Mouse (Mus musculus): ENCODE results near the gene Ikzf2. TPM values are rescaled to one million over a fixed set of nuclear protein-coding genes. Genes with fewer than 3 reads are reported as not detected.

Gene Ikzf2
- polyA plus RNA-seq, 1 experiment from 2014 or later, result 1.7 TPM

DNA sequence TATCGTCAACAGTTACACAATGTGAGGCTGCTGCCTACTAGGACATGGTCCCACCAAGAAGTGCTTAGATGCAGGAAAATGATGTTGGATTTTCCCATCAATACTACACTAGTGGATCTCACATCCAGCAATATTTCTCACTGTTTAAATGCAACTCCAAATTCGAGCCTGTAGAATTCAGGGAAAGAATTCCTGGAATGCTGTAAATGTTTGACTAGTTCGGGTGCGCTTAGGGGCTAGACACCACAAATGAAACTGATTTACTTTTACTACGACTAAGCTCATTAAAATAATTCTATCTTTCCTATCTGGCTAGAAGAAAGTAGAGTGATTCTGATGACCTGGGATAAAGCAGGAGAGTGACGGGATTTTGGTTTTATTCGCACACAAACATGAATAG, 76.3 kb downstream of the Ikzf2 start:
- 47% methylated on average over 7 of the region's 7 CpGs for WGBS
- Histone ChIP-seq H3K27ac (no peak overlapping the region), H3K36me3 (ENCODE audit: insufficient read depth, low read length) (no peaks in the 10 kb centered on the region), H3K4me3 (replicated peaks; ENCODE audit: low read depth, low read length) (no peak overlapping the region), H3K9ac (ENCODE audit: low read depth, low read length) (no peak overlapping the region), H3K4me1 (replicated peaks; ENCODE audit: insufficient read depth, low read length) (no peaks in the 10 kb centered on the region), H3K9me3 (replicated peaks; ENCODE audit: low read length) (no peaks in the 10 kb centered on the region), H3K4me2 (ENCODE audit: low read length) (peak overlapping the region; percentile 1; the same call in 1 of the 2 replicates), H3K27me3 (ENCODE audit: insufficient read depth, low read length) (no peaks in the 10 kb centered on the region)
- peak; percentile 69 for DNase-seq (ENCODE audit: low spot score)
- ATAC-seq (replicated peaks; ENCODE audit: low FRiP score, low read depth), result no peak
- TF ChIP-seq CTCF (IDR thresholded peaks at IDR 0.05; ENCODE audit: low read depth), result no peak

DNA sequence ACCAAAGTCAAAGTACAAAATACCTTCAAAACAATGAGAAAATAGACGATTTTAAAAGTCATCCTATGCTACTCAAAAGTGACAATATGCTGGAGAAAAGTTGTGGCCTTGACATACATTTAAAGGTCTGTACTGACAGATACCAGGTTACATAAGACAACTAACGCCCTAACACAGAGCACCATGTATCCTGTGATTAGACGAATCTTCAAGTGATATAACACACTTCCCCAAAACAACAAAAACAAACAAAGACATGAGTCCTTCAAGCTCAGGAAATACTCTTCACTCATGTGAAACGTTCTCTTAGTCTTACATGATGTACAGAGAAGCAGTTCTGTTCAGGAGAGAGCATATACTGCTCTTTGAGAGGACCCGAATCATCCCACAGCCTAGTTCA, 78.2 kb downstream of the Ikzf2 start:
- no peak for ATAC-seq (replicated peaks; ENCODE audit: low FRiP score, low read depth)
- no peak for TF ChIP-seq CTCF (IDR thresholded peaks at IDR 0.05; ENCODE audit: low read depth)
- 77% methylated on average over 5 of the region's 5 CpGs for WGBS

DNA sequence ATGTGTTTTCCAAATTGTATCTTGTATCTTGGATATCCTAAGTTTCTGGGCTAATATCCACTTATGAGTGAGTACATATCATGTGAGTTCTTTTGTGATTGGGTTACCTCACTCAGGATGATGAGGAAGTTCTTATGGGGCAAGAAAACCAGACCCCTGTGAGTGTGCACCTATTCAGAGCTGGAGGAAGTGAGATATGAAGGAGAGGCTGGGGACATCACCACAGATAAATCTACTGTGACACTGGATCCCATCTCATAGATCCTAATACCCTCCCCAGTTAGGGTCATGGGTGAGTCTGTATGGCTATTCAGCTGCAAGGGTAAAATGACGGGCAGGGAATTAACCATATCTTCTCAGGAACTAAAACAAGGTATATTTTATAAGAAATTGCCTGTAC, 80.2 kb downstream of the Ikzf2 start:
- Histone ChIP-seq H3K36me3 (ENCODE audit: insufficient read depth, low read length) (no peaks in the 10 kb centered on the region), H3K4me2 (ENCODE audit: low read length) (no peak overlapping the region), H3K4me3 (replicated peaks; ENCODE audit: low read depth, low read length) (no peak overlapping the region), H3K9me3 (replicated peaks; ENCODE audit: low read length) (no peaks in the 10 kb centered on the region), H3K27me3 (ENCODE audit: insufficient read depth, low read length) (no peaks in the 10 kb centered on the region), H3K27ac (no peak overlapping the region), H3K4me1 (replicated peaks; ENCODE audit: insufficient read depth, low read length) (no peaks in the 10 kb centered on the region), H3K9ac (ENCODE audit: low read depth, low read length) (no peak overlapping the region)
- no peak for DNase-seq (ENCODE audit: low spot score)
- no peak for TF ChIP-seq CTCF (IDR thresholded peaks at IDR 0.05; ENCODE audit: low read depth)
- WGBS, result 71% methylated on average over 1 of the region's 1 CpGs
- ATAC-seq (replicated peaks; ENCODE audit: low FRiP score, low read depth), result no peak

More for the DNA sequence above, 78.2 kb downstream of the Ikzf2 start:
- no peaks in the 10 kb centered on the region for H3K36me3 ChIP-seq (ENCODE audit: insufficient read depth, low read length)
- H3K27me3 ChIP-seq (ENCODE audit: insufficient read depth, low read length), result no peaks in the 10 kb centered on the region
- H3K27ac ChIP-seq, result no peak overlapping the region
- no peak overlapping the region for H3K4me3 ChIP-seq (replicated peaks; ENCODE audit: low read depth, low read length)
- no peaks in the 10 kb centered on the region for H3K4me1 ChIP-seq (replicated peaks; ENCODE audit: insufficient read depth, low read length)
- no peaks in the 10 kb centered on the region for H3K9me3 ChIP-seq (replicated peaks; ENCODE audit: low read length)
- DNase-seq (ENCODE audit: low spot score), result no peak
- no peak overlapping the region for H3K9ac ChIP-seq (ENCODE audit: low read depth, low read length)
- no peak overlapping the region for H3K4me2 ChIP-seq (ENCODE audit: low read length)

DNA sequence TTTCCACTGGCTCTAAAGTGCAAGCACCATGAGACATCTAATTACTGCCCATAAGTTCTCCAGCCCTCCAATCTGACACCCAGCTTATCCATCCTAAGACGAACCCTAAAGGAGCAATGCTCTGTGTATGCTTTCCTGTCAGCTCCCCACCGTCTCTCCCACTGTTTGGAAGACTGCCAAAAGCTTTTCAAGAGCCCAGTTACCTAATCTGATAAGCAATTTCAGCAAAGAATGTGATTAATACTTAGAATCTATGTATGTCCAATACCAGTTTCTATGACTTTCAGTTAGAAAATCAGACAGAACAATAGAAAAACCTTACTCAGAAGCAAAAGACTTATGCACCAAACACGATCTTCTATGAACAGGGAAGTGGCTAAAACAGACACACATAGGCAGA, 82.8 kb downstream of the Ikzf2 start:
- Histone ChIP-seq H3K4me1 (replicated peaks; ENCODE audit: insufficient read depth, low read length) (no peaks in the 10 kb centered on the region), H3K9me3 (replicated peaks; ENCODE audit: low read length) (no peaks in the 10 kb centered on the region), H3K27ac (no peak overlapping the region), H3K4me2 (ENCODE audit: low read length) (no peak overlapping the region), H3K9ac (ENCODE audit: low read depth, low read length) (no peak overlapping the region), H3K36me3 (ENCODE audit: insufficient read depth, low read length) (no peaks in the 10 kb centered on the region), H3K4me3 (replicated peaks; ENCODE audit: low read depth, low read length) (no peak overlapping the region), H3K27me3 (ENCODE audit: insufficient read depth, low read length) (no peaks in the 10 kb centered on the region)
- WGBS, result 34% methylated on average over 3 of the region's 3 CpGs
- no peak for DNase-seq (ENCODE audit: low spot score)
- no peak for TF ChIP-seq CTCF (IDR thresholded peaks at IDR 0.05; ENCODE audit: low read depth)
- no peak for ATAC-seq (replicated peaks; ENCODE audit: low FRiP score, low read depth)

DNA sequence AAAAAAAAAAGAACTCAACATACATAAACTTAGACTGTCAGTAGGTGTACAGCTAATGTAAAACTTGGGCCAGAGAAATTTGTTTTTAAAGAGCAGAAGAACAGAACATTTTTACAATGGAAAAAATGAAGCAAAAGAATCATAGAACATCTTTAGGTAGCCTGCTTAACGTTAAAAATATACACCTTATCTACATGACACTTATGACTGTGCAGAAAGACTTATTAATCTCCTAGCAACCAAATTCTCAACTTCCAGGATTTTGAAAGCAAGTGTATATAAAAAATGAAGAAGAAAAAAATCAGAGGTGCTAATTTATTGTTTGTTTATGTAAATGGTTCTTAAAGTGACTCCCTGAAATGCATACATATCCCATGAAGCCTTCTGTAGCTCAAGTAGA, 86.1 kb downstream of the Ikzf2 start:
- Histone ChIP-seq H3K4me3 (replicated peaks; ENCODE audit: low read depth, low read length) (no peak overlapping the region), H3K27me3 (ENCODE audit: insufficient read depth, low read length) (no peaks in the 10 kb centered on the region), H3K27ac (no peak overlapping the region), H3K9me3 (replicated peaks; ENCODE audit: low read length) (no peaks in the 10 kb centered on the region), H3K36me3 (ENCODE audit: insufficient read depth, low read length) (no peaks in the 10 kb centered on the region), H3K9ac (ENCODE audit: low read depth, low read length) (no peak overlapping the region), H3K4me1 (replicated peaks; ENCODE audit: insufficient read depth, low read length) (no peaks in the 10 kb centered on the region), H3K4me2 (ENCODE audit: low read length) (no peak overlapping the region)
- ATAC-seq (replicated peaks; ENCODE audit: low FRiP score, low read depth) (no peak), DNase-seq (ENCODE audit: low spot score) (no peak)
- WGBS, result 68% methylated on average over 1 of the region's 1 CpGs
- TF ChIP-seq CTCF (IDR thresholded peaks at IDR 0.05; ENCODE audit: low read depth), result no peak

DNA sequence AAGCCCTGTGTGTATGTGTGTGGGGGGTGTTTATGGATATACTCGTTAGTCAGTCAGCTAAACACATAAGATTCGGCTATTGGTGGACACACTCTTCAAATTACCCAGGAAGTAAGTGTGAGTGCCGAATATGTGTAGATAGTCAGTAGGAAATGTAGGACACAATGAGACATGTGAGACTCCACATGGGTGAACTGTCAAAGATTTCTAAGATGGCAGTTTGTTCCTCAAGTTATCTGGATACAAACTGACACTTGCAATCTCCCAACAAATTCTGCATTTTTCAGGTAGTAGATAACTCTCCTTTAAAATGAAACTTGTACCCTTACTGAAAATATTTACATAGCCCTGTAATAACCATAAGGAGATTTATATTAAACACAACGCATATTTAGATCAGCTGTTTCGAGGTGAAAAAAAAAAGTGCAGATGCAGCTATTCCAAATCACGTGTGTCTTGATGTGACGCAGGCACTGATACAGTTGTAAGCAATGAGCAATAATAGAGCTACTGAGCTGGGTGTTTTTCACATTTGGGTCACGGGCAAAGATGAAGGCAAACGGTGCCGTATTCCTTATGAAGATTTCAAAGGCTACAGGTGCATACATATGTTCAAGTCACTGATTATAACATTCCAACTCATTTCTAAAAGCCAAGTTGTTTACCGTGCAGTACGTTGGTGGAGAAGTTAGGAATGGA, 87.8 kb downstream of the Ikzf2 start:
- Histone ChIP-seq H3K9me3 (replicated peaks; ENCODE audit: low read length) (no peaks in the 10 kb centered on the region), H3K27ac (no peak overlapping the region), H3K4me2 (ENCODE audit: low read length) (no peak overlapping the region), H3K27me3 (ENCODE audit: insufficient read depth, low read length) (no peaks in the 10 kb centered on the region), H3K9ac (ENCODE audit: low read depth, low read length) (no peak overlapping the region), H3K36me3 (ENCODE audit: insufficient read depth, low read length) (no peaks in the 10 kb centered on the region), H3K4me3 (replicated peaks; ENCODE audit: low read depth, low read length) (no peak overlapping the region), H3K4me1 (replicated peaks; ENCODE audit: insufficient read depth, low read length) (no peaks in the 10 kb centered on the region)
- 87% methylated on average over 12 of the region's 12 CpGs for WGBS
- ATAC-seq (replicated peaks; ENCODE audit: low FRiP score, low read depth) (no peak), DNase-seq (ENCODE audit: low spot score) (no peak)
- no peak for TF ChIP-seq CTCF (IDR thresholded peaks at IDR 0.05; ENCODE audit: low read depth)

DNA sequence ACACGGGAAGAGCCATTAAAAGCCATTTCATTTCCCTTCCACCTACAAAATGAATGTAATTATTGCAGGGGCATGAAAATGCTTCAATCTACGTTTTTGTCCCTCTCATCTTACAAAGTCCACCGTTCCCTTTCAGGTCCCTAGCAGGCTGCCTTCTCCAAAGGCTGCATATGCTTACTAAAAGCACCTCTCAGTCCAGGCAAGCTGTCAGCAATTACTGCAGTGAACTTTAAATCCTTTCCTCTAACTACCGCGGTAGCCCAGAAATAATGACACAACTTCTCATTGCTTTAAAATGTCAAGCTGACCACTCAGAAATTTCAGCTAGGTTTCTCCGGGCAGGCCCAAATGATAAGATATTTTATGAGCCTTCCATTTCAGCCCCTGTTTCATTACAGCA, 95.2 kb downstream of the Ikzf2 start:
- Histone ChIP-seq H3K4me1 (replicated peaks; ENCODE audit: insufficient read depth, low read length) (0 out of 2 replicates have a peak, but pooled peaks cover 4% of the 10 kb centered on the region), H3K9ac (ENCODE audit: low read depth, low read length) (no peak overlapping the region), H3K27ac (no peak overlapping the region), H3K9me3 (replicated peaks; ENCODE audit: low read length) (no peaks in the 10 kb centered on the region), H3K4me2 (ENCODE audit: low read length) (peak overlapping the region; percentile 42), H3K4me3 (replicated peaks; ENCODE audit: low read depth, low read length) (no peak overlapping the region), H3K27me3 (ENCODE audit: insufficient read depth, low read length) (no peaks in the 10 kb centered on the region), H3K36me3 (ENCODE audit: insufficient read depth, low read length) (no peaks in the 10 kb centered on the region)
- ATAC-seq (replicated peaks; ENCODE audit: low FRiP score, low read depth) (no peak), DNase-seq (ENCODE audit: low spot score) (peak; percentile 7)
- 24% methylated on average over 6 of the region's 6 CpGs for WGBS
- TF ChIP-seq CTCF (IDR thresholded peaks at IDR 0.05; ENCODE audit: low read depth), result no peak

Data from kidney, postnatal 0 days (tissue).